Mouse (Mus musculus): Measurements from ENCODE around the gene Ap1ar. TPM values are rescaled to one million over a fixed set of nuclear protein-coding genes. Genes with fewer than 3 reads are reported as not detected.

Gene Ap1ar
- total RNA-seq (2023) = 36.4 to 45.2 TPM (median 36.6 TPM) in 4 replicates

DNA sequence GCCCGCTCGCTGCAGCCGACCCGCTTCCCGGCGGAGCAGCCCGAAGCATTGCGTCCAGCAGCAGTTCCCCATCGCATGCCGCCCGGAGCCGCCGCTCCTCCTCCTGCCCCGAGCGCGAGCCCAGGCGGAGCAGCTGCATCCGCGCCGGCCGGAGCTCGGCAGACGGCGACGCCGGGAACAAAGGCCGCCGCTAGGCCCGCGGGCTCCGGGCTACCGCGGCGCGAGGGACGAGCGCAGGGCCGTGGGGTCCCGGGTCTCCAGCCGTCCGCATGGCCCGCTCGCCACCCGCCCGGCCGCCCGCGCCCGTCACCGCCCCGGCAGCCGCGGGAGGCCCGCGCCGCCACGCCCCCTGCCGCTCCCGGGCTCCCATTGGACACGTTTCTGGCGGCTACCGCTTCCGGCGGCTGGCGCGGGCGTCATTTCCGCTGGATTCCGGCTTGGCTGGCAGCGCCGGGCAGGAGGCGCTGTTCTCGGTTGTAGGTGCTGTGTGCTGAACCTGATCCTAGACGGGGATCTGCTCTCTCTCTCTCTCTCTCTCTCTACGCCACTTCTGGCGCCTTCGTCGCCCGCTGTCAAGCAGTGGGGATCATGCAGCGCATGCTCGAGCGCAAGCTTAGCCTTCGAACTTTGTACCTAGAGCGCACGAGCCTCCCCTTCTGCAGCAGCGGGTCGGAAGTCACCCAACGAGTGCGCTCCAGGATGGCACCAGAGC, at the start of gene Ap1ar:
Gene Ap1ar (minus strand): TSS at position 370 of the 712 bp plus-strand sequence.

DNA sequence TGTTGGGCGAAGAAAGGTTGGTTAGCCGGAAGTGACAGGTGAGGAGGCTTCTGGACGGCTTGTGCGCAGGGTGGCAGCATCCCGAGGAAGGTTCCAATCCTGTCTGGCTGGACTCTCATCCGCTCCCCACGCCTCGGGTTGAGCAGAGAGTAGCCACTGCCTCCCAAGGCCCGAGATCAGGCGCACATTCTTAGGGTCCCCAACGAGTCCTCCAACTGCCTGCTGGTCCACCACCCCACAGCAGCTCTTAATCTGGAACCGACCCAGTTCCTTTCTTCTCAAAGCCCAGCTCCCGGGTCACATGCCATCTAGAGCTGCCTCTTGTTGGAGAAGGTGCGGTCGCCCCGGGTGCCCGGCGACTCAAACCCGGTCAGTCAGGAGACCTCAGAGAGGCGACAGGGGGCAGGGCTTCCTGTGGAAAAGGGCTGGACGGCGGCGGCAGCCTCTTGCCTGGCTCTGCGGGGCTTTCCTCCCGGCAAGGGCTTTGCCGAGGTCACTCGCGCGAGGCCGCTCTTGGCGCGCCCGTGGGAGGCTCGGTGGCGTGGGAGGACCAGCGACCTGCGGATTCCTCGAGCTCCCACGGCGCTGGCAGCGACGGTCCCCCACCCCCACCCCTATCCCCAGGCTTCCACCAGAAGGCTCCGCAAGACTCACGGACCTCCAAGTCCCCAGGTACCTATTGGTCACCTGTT, 47.7 kb downstream of the Ap1ar start, which contains the start of gene Tifa:
Gene Tifa (plus strand): TSS at position 306 of the 692 bp plus-strand sequence.

GRCm38 (mm10) chr3:127780021-127780644, 57.2 kb downstream of the Ap1ar start, which contains the start of gene Alpk1:
Gene Alpk1, minus strand, starts transcription at chr3:127780527.

Other genes starting within 250 kb of the Ap1ar start
- gene Neurog2, start 204.4 kb downstream of the Ap1ar start, total RNA-seq (2023) = not detected in 4 replicates
- 8.2 to 15.1 TPM (median 10.8 TPM) in 4 replicates for gene Alpk1, start 57.0 kb downstream of the Ap1ar start, total RNA-seq (2023)
- gene Tifa, start 47.7 kb downstream of the Ap1ar start, total RNA-seq (2023) = 20.8 to 25.8 TPM (median 22.1 TPM) in 4 replicates
- gene Fam241a, start 58.8 kb upstream of the Ap1ar start, total RNA-seq (2023) = 6.0 to 7.0 TPM (median 6.7 TPM) in 4 replicates